Comparison of ENCODE assay signal across 32 mouse cellular contexts in genomic region chr2:129952486-129952885, GRCm38 (mm10). TPM values are rescaled to one million over a fixed set of nuclear protein-coding genes. Genes with fewer than 3 reads are reported as not detected.
"Had no signal": no experiment of that assay in that cellular context is flagged by ENCODE, and none has a peak within 500 bp of the region (broad histone marks: within the 10 kb centered on the region; RNA-seq: fewer than 3 reads in every experiment).

No protein-coding gene starts in this region.

- H3K27me3 ChIP-seq: forebrain, embryonic 12.5 days; forebrain, embryonic 13.5 days; forebrain, embryonic 15.5 days had no signal

- H3K4me1 ChIP-seq: embryonic facial prominence, embryonic 12.5 days had no signal

- H3K4me3 ChIP-seq: embryonic facial prominence, embryonic 12.5 days; embryonic facial prominence, embryonic 13.5 days; embryonic facial prominence, embryonic 15.5 days; erythroblast, embryonic 14.5 days; forebrain, embryonic 10.5 days; forebrain, embryonic 12.5 days; forebrain, embryonic 13.5 days; forebrain, embryonic 15.5 days; gastrocnemius, adult 2 months; heart, adult 2 months had no signal

- H3K36me3 ChIP-seq: embryonic facial prominence, embryonic 12.5 days; embryonic facial prominence, embryonic 13.5 days; embryonic facial prominence, embryonic 15.5 days; forebrain, embryonic 10.5 days; forebrain, embryonic 12.5 days; forebrain, embryonic 15.5 days had no signal

- H3K27ac ChIP-seq: embryonic facial prominence, embryonic 12.5 days; embryonic facial prominence, embryonic 13.5 days; embryonic facial prominence, embryonic 15.5 days; forebrain, embryonic 10.5 days; forebrain, embryonic 12.5 days; forebrain, embryonic 13.5 days; forebrain, embryonic 15.5 days; gastrocnemius, adult 2 months; heart, adult 2 months had no signal

- DNase-seq: cerebellum, adult 18-20 months; cerebellum, adult 2 months; cerebellum, adult 8-10 months; cerebellum, adult 9-10 months; cerebellum, adult 9-11 months; cerebellum, postnatal 10 days; cerebellum, postnatal 14 days; cerebellum, postnatal 25 days; cerebellum, postnatal 36 days; embryo, embryonic 11 days; forebrain, postnatal 0 days; gastrocnemius, adult 2 months; gastrocnemius, postnatal 10 days; gastrocnemius, postnatal 14 days; gastrocnemius, postnatal 25 days; gastrocnemius, postnatal 36 days; heart, adult 2 months had no signal

- H3K9me3 ChIP-seq: embryonic facial prominence, embryonic 12.5 days; embryonic facial prominence, embryonic 13.5 days; embryonic facial prominence, embryonic 15.5 days; forebrain, embryonic 10.5 days; forebrain, embryonic 12.5 days; forebrain, embryonic 13.5 days; forebrain, embryonic 15.5 days had no signal

- ATAC-seq: forebrain, embryonic 13.5 days; forebrain, embryonic 14.5 days; forebrain, embryonic 15.5 days; forebrain, embryonic 16.5 days; forebrain, postnatal 0 days had no signal

RNA-seq across cellular contexts. Expression of gene Tgm3, which starts 59.7 kb away (rescaled TPM):
- total RNA-seq: gastrocnemius, adult 18-20 months; gastrocnemius, adult 2 months; gastrocnemius, adult 8-10 months; gastrocnemius, postnatal 25 days; gastrocnemius, postnatal 36 days; heart, adult 2 months; heart, adult 8-10 months had no signal
- polyA plus RNA-seq: embryonic facial prominence, embryonic 11.5 days; embryonic facial prominence, embryonic 12.5 days; erythroblast, embryonic 14.5 days; forebrain, embryonic 10.5 days; forebrain, embryonic 11.5 days; forebrain, embryonic 12.5 days; forebrain, embryonic 13.5 days; forebrain, embryonic 14.5 days; forebrain, embryonic 15.5 days had no signal
